Comparison of ENCODE assay signal across 22 mouse cellular contexts in the genomic region with DNA sequence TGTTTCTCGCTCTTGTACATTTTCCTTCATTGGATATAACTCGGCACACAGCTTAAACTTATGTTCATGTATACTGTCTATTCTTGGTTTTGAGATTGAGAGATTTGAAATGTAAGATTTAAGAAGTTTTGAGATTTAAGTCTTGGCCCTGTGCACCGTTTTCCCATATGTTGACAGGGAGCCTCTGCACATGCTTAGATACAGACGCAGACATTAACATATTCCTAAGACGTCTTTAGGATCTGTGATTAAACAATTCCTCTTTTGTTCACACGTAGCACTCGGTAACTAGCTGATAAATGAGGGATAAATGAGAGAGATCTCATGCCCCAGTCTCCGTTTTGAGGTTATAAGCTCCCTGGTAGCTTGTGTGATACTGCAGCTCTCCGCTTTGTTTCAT.
A peak's percentile ranks its signal among the peaks of the same experiment; 100 is the strongest.
DNase-seq lines count a peak whose midpoint lies in the region; ATAC-seq lines count a peak whose summit lies in the region.
"Had no signal": no experiment of that assay in that cellular context is flagged by ENCODE, and none has a peak within 500 bp of the region (broad histone marks: within the 10 kb centered on the region; RNA-seq: fewer than 3 reads in every experiment).

No protein-coding gene starts in this region.

- H3K4me2 ChIP-seq in forebrain, embryonic 11.5 days (ENCODE audit: low read depth, low read length, severe bottlenecking), result no peak overlapping the region; the same call in 1 of the 2 replicates
- H3K4me2 ChIP-seq in hindbrain, embryonic 13.5 days, result peak overlapping the region; percentile 45
- peak overlapping the region; percentile 49 for H3K4me2 ChIP-seq in midbrain, embryonic 13.5 days (replicated peaks)
- peak overlapping the region; percentile 49 for H3K4me2 ChIP-seq in neural tube, embryonic 15.5 days
- H3K4me2 ChIP-seq: liver, embryonic 11.5 days had no signal

- 0 out of 2 replicates have a peak, but pooled peaks cover 3% of the 10 kb centered on the region for H3K36me3 ChIP-seq in forebrain, embryonic 10.5 days (replicated peaks)
- no peaks in the 10 kb centered on the region for H3K36me3 ChIP-seq in forebrain, embryonic 11.5 days (ENCODE audit: control insufficient read depth, insufficient read depth, low read length)
- H3K36me3 ChIP-seq in hindbrain, embryonic 13.5 days, result no peaks in the 10 kb centered on the region
- H3K36me3 ChIP-seq in midbrain, embryonic 13.5 days, result no peaks in the 10 kb centered on the region
- no peaks in the 10 kb centered on the region for H3K36me3 ChIP-seq in neural tube, embryonic 15.5 days
- H3K36me3 ChIP-seq: intestine, embryonic 15.5 days; kidney, embryonic 15.5 days; limb, embryonic 10.5 days; stomach, embryonic 15.5 days had no signal

- H3K27me3 ChIP-seq in forebrain, embryonic 10.5 days (ENCODE audit: poor library complexity, severe bottlenecking), result 0 out of 2 replicates have a peak, but pooled peaks cover 4% of the 10 kb centered on the region
- no peaks in the 10 kb centered on the region for H3K27me3 ChIP-seq in forebrain, embryonic 11.5 days (ENCODE audit: control insufficient read depth, insufficient read depth, low read length)
- H3K27me3 ChIP-seq in hindbrain, embryonic 13.5 days, result no peaks in the 10 kb centered on the region
- H3K27me3 ChIP-seq in midbrain, embryonic 13.5 days, result no peaks in the 10 kb centered on the region
- H3K27me3 ChIP-seq in neural tube, embryonic 15.5 days (replicated peaks), result no peaks in the 10 kb centered on the region
- H3K27me3 ChIP-seq: intestine, embryonic 15.5 days; kidney, embryonic 15.5 days; stomach, embryonic 15.5 days had no signal

- peak overlapping the region; percentile 60; the same call in 1 of the 2 replicates for H3K27ac ChIP-seq in forebrain, embryonic 10.5 days
- no peak overlapping the region for H3K27ac ChIP-seq in forebrain, embryonic 11.5 days (ENCODE audit: low read depth, low read length)
- peak overlapping the region; percentile 89 for H3K27ac ChIP-seq in hindbrain, embryonic 13.5 days
- peak overlapping the region; percentile 90 for H3K27ac ChIP-seq in midbrain, embryonic 13.5 days
- peak overlapping the region; percentile 81 for H3K27ac ChIP-seq in neural tube, embryonic 15.5 days (replicated peaks)
- H3K27ac ChIP-seq: intestine, embryonic 15.5 days; kidney, embryonic 15.5 days; limb, embryonic 10.5 days; macrophage; stomach, embryonic 15.5 days had no signal

- ATAC-seq in forebrain, embryonic 11.5 days (replicated peaks; ENCODE audit: low FRiP score), result no peak
- no peak for ATAC-seq in hindbrain, embryonic 13.5 days (ENCODE audit: low FRiP score)
- ATAC-seq in midbrain, embryonic 13.5 days, result no peak
- ATAC-seq in neural tube, embryonic 15.5 days (ENCODE audit: low FRiP score), result no peak
- ATAC-seq: intestine, embryonic 15.5 days had no signal

- no peak overlapping the region for H3K9ac ChIP-seq in forebrain, embryonic 11.5 days (ENCODE audit: low read length)
- peak overlapping the region; percentile 0; the same call in 1 of the 2 replicates for H3K9ac ChIP-seq in hindbrain, embryonic 13.5 days
- H3K9ac ChIP-seq in midbrain, embryonic 13.5 days (replicated peaks), result peak overlapping the region; percentile 51; the same call in 1 of the 2 replicates
- H3K9ac ChIP-seq in neural tube, embryonic 15.5 days (replicated peaks), result no peak overlapping the region
- H3K9ac ChIP-seq: intestine, embryonic 15.5 days; kidney, embryonic 15.5 days; stomach, embryonic 15.5 days had no signal

- 79% methylated on average over 9 of the region's 9 CpGs for WGBS in forebrain, embryonic 10.5 days
- 60% methylated on average over 9 of the region's 9 CpGs for WGBS in forebrain, embryonic 11.5 days
- WGBS in hindbrain, embryonic 13.5 days, result 32% methylated on average over 9 of the region's 9 CpGs
- 31% methylated on average over 9 of the region's 9 CpGs for WGBS in midbrain, embryonic 13.5 days
- WGBS in neural tube, embryonic 15.5 days, result 32% methylated on average over 9 of the region's 9 CpGs

- no peak for DNase-seq in forebrain, embryonic 10.5 days (ENCODE audit: extremely low spot score, low spot score)
- DNase-seq in forebrain, embryonic 11.5 days (ENCODE audit: low spot score), result no peak
- no peak for DNase-seq in adrenal gland, adult 18-20 months (ENCODE audit: low spot score in 2 of 2)
- DNase-seq in thymus, postnatal 14 days, result no peak
- no peak for DNase-seq in B cell, adult 2 months
- DNase-seq: adrenal gland, adult 2 months; cerebellum, adult 11-12 months; cerebellum, postnatal 25 days; gastrocnemius, postnatal 36 days; heart, postnatal 10 days; layer of hippocampus, postnatal 36 days; lung, adult 2 months; right cerebral cortex, adult 18-20 months had no signal

- peaks cover 59% of the 10 kb centered on the region for H3K4me1 ChIP-seq in forebrain, embryonic 10.5 days
- peaks cover 28% of the 10 kb centered on the region; the same call in 1 of the 2 replicates for H3K4me1 ChIP-seq in forebrain, embryonic 11.5 days (replicated peaks; ENCODE audit: control insufficient read depth, insufficient read depth, low read length)
- H3K4me1 ChIP-seq in hindbrain, embryonic 13.5 days (replicated peaks), result peaks cover 70% of the 10 kb centered on the region
- peaks cover 72% of the 10 kb centered on the region for H3K4me1 ChIP-seq in midbrain, embryonic 13.5 days (replicated peaks)
- peaks cover 63% of the 10 kb centered on the region for H3K4me1 ChIP-seq in neural tube, embryonic 15.5 days

- H3K4me3 ChIP-seq in forebrain, embryonic 10.5 days, result no peak overlapping the region
- H3K4me3 ChIP-seq in forebrain, embryonic 11.5 days (ENCODE audit: low read depth, low read length), result no peak overlapping the region
- H3K4me3 ChIP-seq in hindbrain, embryonic 13.5 days, result no peak overlapping the region
- H3K4me3 ChIP-seq in midbrain, embryonic 13.5 days (replicated peaks), result no peak overlapping the region
- H3K4me3 ChIP-seq in neural tube, embryonic 15.5 days (replicated peaks), result no peak overlapping the region
- H3K4me3 ChIP-seq: intestine, embryonic 15.5 days; kidney, embryonic 15.5 days; limb, embryonic 10.5 days; stomach, embryonic 15.5 days had no signal

- H3K9me3 ChIP-seq in forebrain, embryonic 10.5 days, result 0 out of 2 replicates have a peak, but pooled peaks cover 4% of the 10 kb centered on the region
- H3K9me3 ChIP-seq in forebrain, embryonic 11.5 days (ENCODE audit: control insufficient read depth, low read length), result no peaks in the 10 kb centered on the region; the same call in 1 of the 2 replicates
- H3K9me3 ChIP-seq in hindbrain, embryonic 13.5 days, result no peaks in the 10 kb centered on the region
- no peaks in the 10 kb centered on the region for H3K9me3 ChIP-seq in midbrain, embryonic 13.5 days
- no peaks in the 10 kb centered on the region for H3K9me3 ChIP-seq in neural tube, embryonic 15.5 days (replicated peaks)
- H3K9me3 ChIP-seq: intestine, embryonic 15.5 days; kidney, embryonic 15.5 days; limb, embryonic 10.5 days; stomach, embryonic 15.5 days had no signal

Comparison
In these comparisons a context has a peak if more than half of its experiments do, and no peak if none do; other contexts are left out.
1. H3K9ac ChIP-seq: peak in hindbrain, embryonic 13.5 days (single experiment) and midbrain, embryonic 13.5 days (single experiment); none in forebrain, embryonic 11.5 days (single experiment) and neural tube, embryonic 15.5 days (single experiment).